Mouse (Mus musculus): ENCODE results near the gene Atxn1. TPM values are rescaled to one million over a fixed set of nuclear protein-coding genes. Genes with fewer than 3 reads are reported as not detected.

Gene Atxn1
- total and polyA plus RNA-seq, 3 experiments: 8.0 to 13.1 (median 9.7) TPM

DNA sequence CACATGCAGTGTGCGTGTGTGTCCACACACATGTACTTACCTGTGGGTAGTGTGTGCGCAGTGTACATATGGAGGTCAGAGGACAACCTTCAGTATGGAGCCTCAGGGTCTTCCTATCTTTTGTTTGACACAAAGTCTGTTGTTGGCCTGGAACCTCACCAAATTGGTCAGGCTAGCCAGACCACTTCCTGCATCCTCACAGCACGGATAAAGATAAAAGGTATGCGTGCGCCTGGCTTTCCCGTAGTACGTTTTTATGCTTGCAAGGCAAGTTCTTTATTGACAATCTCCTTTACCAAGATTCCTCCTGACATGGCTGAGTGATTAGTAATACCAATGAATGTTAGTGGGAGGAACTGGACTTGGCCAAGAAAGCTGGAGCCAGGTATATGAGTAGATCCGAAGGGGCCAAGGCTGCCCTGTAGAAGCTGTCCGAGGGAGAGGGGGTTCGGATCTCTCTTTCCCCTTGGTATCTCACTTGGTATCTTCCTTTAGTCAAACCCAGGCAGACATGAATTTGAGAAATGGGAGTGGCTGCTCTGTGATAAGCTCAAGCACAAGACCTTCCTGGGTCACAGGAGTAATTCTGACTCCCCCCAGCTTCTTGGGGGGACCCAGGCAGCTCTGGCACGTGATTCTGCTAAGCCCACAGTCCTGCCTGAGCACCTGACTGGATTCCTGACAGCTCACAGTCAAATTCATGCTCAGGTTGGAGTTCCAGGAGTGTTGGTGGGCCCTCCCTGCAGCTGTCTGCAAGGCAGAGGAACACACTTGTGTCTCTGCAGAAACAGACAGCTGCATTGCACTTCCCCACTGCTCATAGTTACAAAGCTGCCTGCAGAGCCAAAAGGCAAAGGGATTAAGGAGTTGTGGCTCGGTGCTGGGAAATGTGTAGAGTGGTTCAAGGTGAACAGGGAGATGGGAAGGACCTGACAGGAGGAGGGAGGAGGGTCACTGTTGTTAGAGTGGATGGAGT is 451.5 kb downstream of the Atxn1 start:
- no peak overlapping the region for H3K4me3 ChIP-seq (replicated peaks in 1 of 3; ENCODE audit: low read depth in 2 of 3, low read length in 2 of 3, poor library complexity in 1 of 3)
- H3K79me2 ChIP-seq (replicated peaks; ENCODE audit: control insufficient read depth, extremely low read depth, insufficient read depth, poor library complexity, severe bottlenecking): no peaks in the 10 kb centered on the region
- no peak overlapping the region for H3K27ac ChIP-seq (ENCODE audit: insufficient read depth, low read depth)
- in situ Hi-C loops (cut with MboI; ENCODE audit: low pct_ligation_motif_present, low pct_unique_long_range_greater_than_20kb, low sequenced_read_pairs) (no loop called here), dilution Hi-C loops (cut with MboI; ENCODE audit: extremely low pct_ligation_motif_present, extremely low pct_unique_long_range_greater_than_20kb, low sequenced_read_pairs) (no loop called here)
- H3K4me2 ChIP-seq (ENCODE audit: insufficient read depth, low read depth, poor library complexity, severe bottlenecking): no peak overlapping the region
- H3K27me3 ChIP-seq (replicated peaks): no peaks in the 10 kb centered on the region
- no peak for TF ChIP-seq MEF2A (IDR thresholded peaks at IDR 0.05; ENCODE audit: borderline replicate concordance, low read depth, low read length)
- no peak for TF ChIP-seq MXI1 (IDR thresholded peaks at IDR 0.05; ENCODE audit: low read depth, low read length)
- TF ChIP-seq CTCF (conservative IDR thresholded peaks at IDR 0.05 in 1 of 2, IDR thresholded peaks at IDR 0.05 in 1 of 2; ENCODE audit: low read depth in 2 of 2, low read length in 2 of 2): no peak
- no peak for TF ChIP-seq ELF1 (IDR thresholded peaks at IDR 0.05; ENCODE audit: low read depth, low read length)
- no peak overlapping the region for H3K9ac ChIP-seq (ENCODE audit: insufficient read depth, low read depth)
- no peaks in the 10 kb centered on the region for H3K36me3 ChIP-seq (replicated peaks in 1 of 2; ENCODE audit: control insufficient read depth in 1 of 2, insufficient read depth in 1 of 2, low read length in 1 of 2)
- no peak for DNase-seq (ENCODE audit: extremely low read depth)
- H3K4me1 ChIP-seq (ENCODE audit: control insufficient read depth in 1 of 2, insufficient read depth in 2 of 2): peaks cover 0 to 4% of the 10 kb centered on the region in 2 experiments; a peak in 2 of 4 replicates
- H3K9me3 ChIP-seq (replicated peaks; ENCODE audit: low read length): no peaks in the 10 kb centered on the region

DNA sequence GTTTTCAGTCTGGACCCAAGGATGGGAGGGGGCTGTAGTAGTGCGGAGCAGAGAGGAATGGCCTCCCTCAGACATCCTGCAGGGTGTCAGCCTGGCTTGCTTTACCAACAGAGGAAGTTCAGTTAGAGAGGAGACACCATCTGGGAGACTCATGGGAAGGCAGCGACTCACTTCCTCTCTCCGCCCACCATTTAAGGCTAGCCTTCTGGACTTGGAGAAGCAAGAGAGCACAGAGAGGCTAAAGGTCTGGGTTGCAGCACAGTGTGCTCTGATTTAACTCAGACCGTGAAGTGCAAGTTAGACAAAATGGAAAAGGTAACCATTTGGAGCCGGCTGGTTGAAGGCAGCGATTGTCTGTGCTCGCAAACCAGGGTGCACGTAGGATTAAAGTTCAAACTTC is 452.3 kb downstream of the Atxn1 start:
- Histone ChIP-seq H3K27ac (ENCODE audit: insufficient read depth, low read depth) (no peak overlapping the region), H3K27me3 (replicated peaks) (peaks cover 4% of the 10 kb centered on the region), H3K36me3 (replicated peaks in 1 of 2; ENCODE audit: control insufficient read depth in 1 of 2, insufficient read depth in 1 of 2, low read length in 1 of 2) (no peaks in the 10 kb centered on the region), H3K4me3 (replicated peaks in 1 of 3; ENCODE audit: low read depth in 2 of 3, low read length in 2 of 3, poor library complexity in 1 of 3) (no peak overlapping the region), H3K4me2 (ENCODE audit: insufficient read depth, low read depth, poor library complexity, severe bottlenecking) (no peak overlapping the region), H3K9me3 (replicated peaks; ENCODE audit: low read length) (no peaks in the 10 kb centered on the region), H3K4me1 (ENCODE audit: control insufficient read depth in 1 of 2, insufficient read depth in 2 of 2) (peaks cover 0 to 4% of the 10 kb centered on the region in 2 experiments; a peak in 2 of 4 replicates), H3K79me2 (replicated peaks; ENCODE audit: control insufficient read depth, extremely low read depth, insufficient read depth, poor library complexity, severe bottlenecking) (no peaks in the 10 kb centered on the region), H3K9ac (ENCODE audit: insufficient read depth, low read depth) (no peak overlapping the region)
- no peak for DNase-seq (ENCODE audit: extremely low read depth)
- in situ Hi-C loops (cut with MboI; ENCODE audit: low pct_ligation_motif_present, low pct_unique_long_range_greater_than_20kb, low sequenced_read_pairs): no loop called here
- TF ChIP-seq BHLHE40 (IDR thresholded peaks at IDR 0.05; ENCODE audit: low read depth, low read length): no peak
- no peak for TF ChIP-seq NELFE (IDR thresholded peaks at IDR 0.05; ENCODE audit: low read depth, low read length)
- no peak for TF ChIP-seq POLR2A (IDR thresholded peaks at IDR 0.05; ENCODE audit: low read depth, low read length)
- TF ChIP-seq POLR2AphosphoS2 (IDR thresholded peaks at IDR 0.05; ENCODE audit: low read depth, low read length): no peak
- no peak for TF ChIP-seq ZC3H11A (IDR thresholded peaks at IDR 0.05; ENCODE audit: low read depth, low read length)
- no peak for TF ChIP-seq MEF2A (IDR thresholded peaks at IDR 0.05; ENCODE audit: borderline replicate concordance, low read depth, low read length)
- TF ChIP-seq GABPA (IDR thresholded peaks at IDR 0.05; ENCODE audit: insufficient replicate concordance, low read depth, low read length): no peak
- TF ChIP-seq TBP (conservative IDR thresholded peaks at IDR 0.05; ENCODE audit: low read depth, low read length): no peak
- no peak for TF ChIP-seq RCOR1 (conservative IDR thresholded peaks at IDR 0.05; ENCODE audit: low read depth, low read length)
- TF ChIP-seq USF1 (IDR thresholded peaks at IDR 0.05; ENCODE audit: low read depth, low read length): no peak
- no peak for TF ChIP-seq ZKSCAN1 (IDR thresholded peaks at IDR 0.05; ENCODE audit: borderline replicate concordance, low read depth, low read length)
- no peak for TF ChIP-seq ETS1 (conservative IDR thresholded peaks at IDR 0.05; ENCODE audit: low read depth, low read length)
- no peak for TF ChIP-seq IRF4 (IDR thresholded peaks at IDR 0.05; ENCODE audit: low read depth, low read length)
- TF ChIP-seq ZNF384 (IDR thresholded peaks at IDR 0.05; ENCODE audit: low read depth, low read length): no peak
- TF ChIP-seq TCF12 (IDR thresholded peaks at IDR 0.05; ENCODE audit: low read depth, low read length): no peak
- no peak for TF ChIP-seq CHD1 (IDR thresholded peaks at IDR 0.05; ENCODE audit: low read depth, low read length)
- no peak for TF ChIP-seq E2F4 (IDR thresholded peaks at IDR 0.05; ENCODE audit: insufficient replicate concordance, low read depth, low read length)
- TF ChIP-seq SMC3 (IDR thresholded peaks at IDR 0.05; ENCODE audit: low read depth, low read length): no peak
- TF ChIP-seq PAX5 (IDR thresholded peaks at IDR 0.05; ENCODE audit: low read length): no peak
- dilution Hi-C loops (cut with MboI; ENCODE audit: extremely low pct_ligation_motif_present, extremely low pct_unique_long_range_greater_than_20kb, low sequenced_read_pairs): no loop called here
